Mouse (Mus musculus) C2C12 (cell line): ENCODE results near the gene Gm28048.

ENCODE experiments used
- CEBPB ChIP-seq: IDR thresholded peaks from one replicate; pipeline ENCODE4 v1.6.1; 2011; ENCODE audit warnings: low read depth, mild to moderate bottlenecking, control low read depth, moderate library complexity
- CTCF ChIP-seq: IDR thresholded peaks from one replicate; pipeline ENCODE4 v1.5.1; 2011; ENCODE audit not compliant: control insufficient read depth, insufficient read depth, insufficient read length
- MYOD1 ChIP-seq: IDR thresholded peaks from one replicate; pipeline ENCODE4 v1.6.1; 2011; ENCODE audit warnings: low read depth; ENCODE audit not compliant: control insufficient read depth, insufficient read length
- MYOG ChIP-seq: IDR thresholded peaks from one replicate; pipeline ENCODE4 v1.6.1; 2011; ENCODE audit not compliant: control insufficient read depth, insufficient read length; ENCODE audit errors: extremely low read depth
- USF1 ChIP-seq: IDR thresholded peaks from one replicate; pipeline ENCODE4 v1.6.1; 2011; ENCODE audit warnings: low read depth, mild to moderate bottlenecking, control low read depth, moderate library complexity

GRCm38 (mm10) chr11:22850077-22850476 is 131.8 kb downstream of the Gm28048 start:
- TF ChIP-seq USF1 (no peak), CTCF (no peak), MYOG (no peak), CEBPB (no peak), MYOD1 (no peak)
